Mouse (Mus musculus) spleen, postnatal 14 days (tissue): Measurements from ENCODE around the gene Mepe.

ENCODE experiments used
- DNase-seq, 2 experiments: peaks; one replicate each; pipeline ENCODE4 v3.0.0; 2021 to 2022; ENCODE audit warnings: low spot score in 2 of 2

Gene Mepe

GRCm38 (mm10) chr5:104351874-104352273, 26.7 kb downstream of the Mepe start:
- no peak for DNase-seq

- DNase-seq, result no peak
Observed at GRCm38 (mm10) chr5:104357575-104357974, 32.4 kb downstream of the Mepe start.

GRCm38 (mm10) chr5:104358592-104358991, 33.5 kb downstream of the Mepe start:
- DNase-seq, result no peak

GRCm38 (mm10) chr5:104359257-104359656, 34.1 kb downstream of the Mepe start:
- DNase-seq, result no peak

- no peak for DNase-seq
Observed at GRCm38 (mm10) chr5:104370580-104370979, 45.5 kb downstream of the Mepe start.

- DNase-seq, result no peak
Observed at GRCm38 (mm10) chr5:104371284-104371683, 46.2 kb downstream of the Mepe start.

- DNase-seq, result no peak
Observed at GRCm38 (mm10) chr5:104373648-104374307, 48.6 kb downstream of the Mepe start.

GRCm38 (mm10) chr5:104374308-104374660, 49.2 kb downstream of the Mepe start:
- DNase-seq, result peak in 1 of 2 experiments; percentile 10

- no peak for DNase-seq
Observed at GRCm38 (mm10) chr5:104375132-104375531, 50.0 kb downstream of the Mepe start.

- no peak for DNase-seq
Observed at GRCm38 (mm10) chr5:104376890-104377289, 51.8 kb downstream of the Mepe start.

- DNase-seq, result no peak
Observed at GRCm38 (mm10) chr5:104380574-104380973, 55.4 kb downstream of the Mepe start.

GRCm38 (mm10) chr5:104381671-104382070, 56.5 kb downstream of the Mepe start:
- no peak for DNase-seq

- no peak for DNase-seq
Observed at GRCm38 (mm10) chr5:104384540-104384939, 59.4 kb downstream of the Mepe start.

- no peak for DNase-seq
Observed at GRCm38 (mm10) chr5:104385521-104385920, 60.4 kb downstream of the Mepe start.

GRCm38 (mm10) chr5:104386908-104387307, 61.8 kb downstream of the Mepe start:
- no peak for DNase-seq
